ENCODE assay signal across 10 mouse cellular contexts in genomic region chr17:12261887-12262286, GRCm38 (mm10). TPM values are rescaled to one million over a fixed set of nuclear protein-coding genes. Genes with fewer than 3 reads are reported as not detected.
A peak's percentile ranks its signal among the peaks of the same experiment; 100 is the strongest.
DNase-seq lines count a peak whose midpoint lies in the region; ATAC-seq and TF ChIP-seq lines count a peak whose summit lies in the region.
"Had no signal": no experiment of that assay in that cellular context is flagged by ENCODE, and none has a peak within 500 bp of the region (broad histone marks: within the 10 kb centered on the region; RNA-seq: fewer than 3 reads in every experiment).

No protein-coding gene starts in this region.

- no peak overlapping the region for H3K4me3 ChIP-seq in hindbrain, embryonic 15.5 days
- H3K4me3 ChIP-seq in hindbrain, embryonic 14.5 days (replicated peaks; ENCODE audit: low read length): no peak overlapping the region
- H3K4me3 ChIP-seq in liver, adult 2 months (ENCODE audit: insufficient read depth, low read depth, low read length): no peak overlapping the region
- no peak overlapping the region for H3K4me3 ChIP-seq in stomach, postnatal 0 days (ENCODE audit: low read depth, low read length)
- H3K4me3 ChIP-seq: forebrain, embryonic 10.5 days; limb, embryonic 12.5 days had no signal

- WGBS in hindbrain, embryonic 15.5 days: 83% methylated on average over 2 of the region's 2 CpGs
- 88% methylated on average over 2 of the region's 2 CpGs for WGBS in hindbrain, embryonic 14.5 days
- WGBS in liver, adult 2 months: 49% methylated on average over 2 of the region's 2 CpGs
- 55% methylated on average over 2 of the region's 2 CpGs for WGBS in stomach, postnatal 0 days

- no peak overlapping the region for H3K4me2 ChIP-seq in hindbrain, embryonic 15.5 days
- no peak overlapping the region for H3K4me2 ChIP-seq in hindbrain, embryonic 14.5 days (replicated peaks)
- H3K4me2 ChIP-seq in stomach, postnatal 0 days (replicated peaks; ENCODE audit: low read depth): no peak overlapping the region
- H3K4me2 ChIP-seq: limb, embryonic 12.5 days had no signal

- DNase-seq in hindbrain, embryonic 14.5 days (ENCODE audit: low spot score): no peak
- peak; percentile 17 for DNase-seq in retina, embryonic 14.5 days (ENCODE audit: low spot score)
- DNase-seq in retina, postnatal 1 day: no peak
- DNase-seq in liver, adult 2 months (ENCODE audit: extremely low read depth, low read depth, low spot score): no peak
- peak; percentile 32 for DNase-seq in stomach, postnatal 0 days (ENCODE audit: low spot score)
- no peak for DNase-seq in spleen, postnatal 14 days (ENCODE audit: low spot score in 2 of 2)
- DNase-seq in adrenal gland, postnatal 25 days: no peak

- 0 out of 2 replicates have a peak, but pooled peaks have one; percentile 31 for ATAC-seq in hindbrain, embryonic 15.5 days (ENCODE audit: low FRiP score, low read depth)
- ATAC-seq in hindbrain, embryonic 14.5 days (ENCODE audit: low FRiP score): no peak
- peak; percentile 68 for ATAC-seq in stomach, postnatal 0 days (ENCODE audit: low FRiP score, low TSS enrichment)

- no peaks in the 10 kb centered on the region for H3K79me2 ChIP-seq in liver, adult 2 months (ENCODE audit: control insufficient read depth, insufficient read depth, low read length)

- H3K36me3 ChIP-seq in hindbrain, embryonic 15.5 days: peaks cover 24% of the 10 kb centered on the region
- peaks cover 45% of the 10 kb centered on the region for H3K36me3 ChIP-seq in hindbrain, embryonic 14.5 days (replicated peaks; ENCODE audit: control insufficient read depth, insufficient read depth)
- H3K36me3 ChIP-seq in liver, adult 2 months (ENCODE audit: control insufficient read depth, insufficient read depth, low read length): peaks cover 20% of the 10 kb centered on the region
- peaks cover 7% of the 10 kb centered on the region for H3K36me3 ChIP-seq in stomach, postnatal 0 days (ENCODE audit: control insufficient read depth, insufficient read depth, low read length)

- H3K27me3 ChIP-seq in hindbrain, embryonic 15.5 days: no peaks in the 10 kb centered on the region
- no peaks in the 10 kb centered on the region for H3K27me3 ChIP-seq in hindbrain, embryonic 14.5 days (ENCODE audit: control insufficient read depth, insufficient read depth, low read length)
- no peaks in the 10 kb centered on the region for H3K27me3 ChIP-seq in liver, adult 2 months (ENCODE audit: control insufficient read depth, insufficient read depth, low read length)
- no peaks in the 10 kb centered on the region for H3K27me3 ChIP-seq in stomach, postnatal 0 days (ENCODE audit: control insufficient read depth, insufficient read depth, low read length)
- H3K27me3 ChIP-seq: limb, embryonic 12.5 days had no signal

- H3K9me3 ChIP-seq in hindbrain, embryonic 15.5 days: no peaks in the 10 kb centered on the region
- no peaks in the 10 kb centered on the region for H3K9me3 ChIP-seq in hindbrain, embryonic 14.5 days (ENCODE audit: control insufficient read depth, low read length)
- H3K9me3 ChIP-seq in stomach, postnatal 0 days (ENCODE audit: control insufficient read depth, low read length): no peaks in the 10 kb centered on the region
- H3K9me3 ChIP-seq: forebrain, embryonic 10.5 days; limb, embryonic 12.5 days had no signal

- H3K9ac ChIP-seq in hindbrain, embryonic 15.5 days: no peak overlapping the region
- H3K9ac ChIP-seq in hindbrain, embryonic 14.5 days: no peak overlapping the region
- no peak overlapping the region for H3K9ac ChIP-seq in liver, adult 2 months (ENCODE audit: low read depth, low read length)
- H3K9ac ChIP-seq in stomach, postnatal 0 days (ENCODE audit: low read length): no peak overlapping the region
- H3K9ac ChIP-seq: limb, embryonic 12.5 days had no signal

- TF ChIP-seq POLR2A in liver, adult 2 months (IDR thresholded peaks at IDR 0.05; ENCODE audit: extremely low read depth, insufficient read depth, low read length): no peak

- peaks cover 17% of the 10 kb centered on the region for H3K4me1 ChIP-seq in hindbrain, embryonic 15.5 days (replicated peaks)
- H3K4me1 ChIP-seq in hindbrain, embryonic 14.5 days (replicated peaks; ENCODE audit: control insufficient read depth, insufficient read depth, low read length): peaks cover 10% of the 10 kb centered on the region
- H3K4me1 ChIP-seq in liver, adult 2 months (ENCODE audit: control insufficient read depth, insufficient read depth, low read length): no peaks in the 10 kb centered on the region
- H3K4me1 ChIP-seq in stomach, postnatal 0 days (replicated peaks; ENCODE audit: control insufficient read depth, insufficient read depth): no peaks in the 10 kb centered on the region

- no peak overlapping the region for H3K27ac ChIP-seq in hindbrain, embryonic 15.5 days (replicated peaks)
- no peak overlapping the region for H3K27ac ChIP-seq in hindbrain, embryonic 14.5 days
- no peak overlapping the region for H3K27ac ChIP-seq in liver, adult 2 months (replicated peaks; ENCODE audit: insufficient read depth, low read depth, low read length)
- no peak overlapping the region for H3K27ac ChIP-seq in stomach, postnatal 0 days (replicated peaks)
- H3K27ac ChIP-seq: forebrain, embryonic 10.5 days; limb, embryonic 12.5 days had no signal

- TF ChIP-seq EP300 in stomach, postnatal 0 days (optimal IDR thresholded peaks at IDR 0.05): no peak

- TF ChIP-seq CTCF in liver, adult 2 months (IDR thresholded peaks at IDR 0.05; ENCODE audit: low read depth, low read length): peak; percentile 50
- peak; percentile 68 for TF ChIP-seq CTCF in stomach, postnatal 0 days (IDR thresholded peaks at IDR 0.05; ENCODE audit: low read depth)

RNA-seq across cellular contexts. Expression of gene Map3k4, which starts 56.7 kb away (rescaled TPM):
- 41.4 and 43.2 TPM in 2 replicates for polyA plus RNA-seq in hindbrain, embryonic 15.5 days (2015; fragmentation: Nextera tagmentation; extraction: Ambion mirVana)
- polyA plus RNA-seq in hindbrain, embryonic 14.5 days (2014; fragmentation: Nextera tagmentation; extraction: Ambion mirVana): 35.9 and 43.6 TPM in 2 replicates
- 19.2 and 26.5 TPM in 2 replicates for total RNA-seq in liver, adult 2 months (2014; rRNA removed)
- polyA plus RNA-seq in liver, adult 2 months (2012; rRNA removed): 9.3 and 10.7 TPM in 2 replicates
- polyA plus RNA-seq in stomach, postnatal 0 days (2015; fragmentation: Nextera tagmentation; extraction: Ambion mirVana): 25.8 and 35.6 TPM in 2 replicates
- total RNA-seq in adrenal gland, postnatal 25 days (2021): 22.2 and 33.3 TPM in 2 replicates

Comparison
In these comparisons a context has a peak if more than half of its experiments do, and no peak if none do; other contexts are left out.
1. DNase-seq: peak in retina, embryonic 14.5 days (single experiment) and stomach, postnatal 0 days (single experiment); none in hindbrain, embryonic 14.5 days (single experiment), retina, postnatal 1 day (single experiment), liver, adult 2 months (single experiment), spleen, postnatal 14 days (0 of 2) and adrenal gland, postnatal 25 days (single experiment).